Mouse (Mus musculus): ENCODE results near the gene Olfr70. TPM values are rescaled to one million over a fixed set of nuclear protein-coding genes. Genes with fewer than 3 reads are reported as not detected.

The Olfr70 gene
- polyA plus RNA-seq, 1 experiment from 2014 or later, result not detected

DNA sequence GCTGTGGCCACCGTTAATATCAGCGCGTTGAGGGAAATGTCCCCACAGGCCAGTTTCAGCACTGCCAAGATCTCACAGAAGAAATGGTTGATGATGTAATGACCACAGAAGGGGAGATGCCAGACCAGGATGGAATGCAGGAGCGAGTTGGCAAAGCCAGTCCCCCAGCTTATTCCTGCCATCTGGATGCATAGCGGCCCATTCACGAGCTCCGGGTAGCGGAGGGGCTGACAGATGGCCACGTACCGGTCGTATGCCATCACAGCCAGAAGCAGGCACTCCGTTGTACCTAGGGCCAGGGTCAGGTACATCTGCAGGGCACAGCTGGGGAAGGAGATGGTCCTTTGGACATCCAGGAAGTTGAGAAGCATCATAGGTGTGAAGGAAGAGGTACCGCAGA, 4.0 kb downstream of the Olfr70 start:
- Histone ChIP-seq H3K36me3 (no peaks in the 10 kb centered on the region), H3K27ac (no peak overlapping the region), H3K4me3 (no peak overlapping the region), H3K4me1 (peaks cover 32% of the 10 kb centered on the region), H3K9me3 (no peaks in the 10 kb centered on the region), H3K27me3 (ENCODE audit: insufficient read depth, poor library complexity, severe bottlenecking) (no peaks in the 10 kb centered on the region)
- WGBS, result 89% methylated on average over 13 of the region's 13 CpGs
- DNase-seq (ENCODE audit: low spot score), result no peak

- Histone ChIP-seq H3K27ac (peak overlapping the region; percentile 73), H3K4me3 (no peak overlapping the region), H3K4me1 (peaks cover 32% of the 10 kb centered on the region), H3K36me3 (0 out of 2 replicates have a peak, but pooled peaks cover under 1% of the 10 kb centered on the region), H3K27me3 (ENCODE audit: insufficient read depth, poor library complexity, severe bottlenecking) (peaks cover 6% of the 10 kb centered on the region; the same call in 1 of the 2 replicates), H3K9me3 (no peaks in the 10 kb centered on the region)
- WGBS, result 20% methylated on average over 9 of the region's 9 CpGs
- no peak for DNase-seq (ENCODE audit: low spot score)
Observed at GRCm38 (mm10) chr4:43695249-43695671, 5.3 kb downstream of the Olfr70 start.

DNA sequence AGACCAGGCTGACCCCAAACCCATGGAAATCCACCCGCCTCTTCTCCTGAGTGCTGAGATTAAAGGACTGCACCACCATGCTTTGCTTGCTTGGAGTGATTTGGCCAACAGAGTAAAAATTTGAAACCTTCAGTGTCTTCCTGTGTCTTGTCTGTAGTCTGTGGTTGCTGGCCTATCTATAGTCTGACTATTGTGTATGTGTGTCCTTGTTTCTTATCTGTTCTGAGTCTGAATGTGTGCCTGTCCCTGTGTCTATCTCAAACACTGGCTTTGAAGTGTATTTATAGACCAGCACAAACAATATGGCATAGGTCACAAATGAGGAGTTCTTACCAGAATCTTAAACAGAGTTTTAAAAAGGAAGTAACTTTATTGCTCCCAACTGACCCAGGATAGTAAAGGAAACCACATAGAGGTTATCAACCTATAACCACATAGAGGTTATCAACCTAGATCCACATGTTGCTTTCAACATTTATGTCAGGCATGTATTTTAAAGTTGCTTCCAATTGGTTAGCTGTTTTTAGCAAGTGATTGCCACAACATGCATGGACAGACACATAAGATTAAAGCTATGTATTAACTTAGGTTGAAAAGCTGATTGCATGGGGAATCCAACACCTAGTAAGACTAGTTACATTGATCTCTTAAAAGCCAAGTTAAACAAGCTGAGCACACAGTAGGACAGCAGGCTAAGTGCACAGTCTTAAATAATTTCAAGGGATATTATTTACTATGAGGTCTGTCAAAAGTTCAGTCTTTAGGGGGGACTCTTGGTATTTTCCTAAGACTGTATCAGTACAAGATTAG, 6.0 kb downstream of the Olfr70 start:
- Histone ChIP-seq H3K4me3 (no peak overlapping the region), H3K36me3 (0 out of 2 replicates have a peak, but pooled peaks cover 6% of the 10 kb centered on the region), H3K9me3 (no peaks in the 10 kb centered on the region), H3K27me3 (ENCODE audit: insufficient read depth, poor library complexity, severe bottlenecking) (peaks cover 12% of the 10 kb centered on the region), H3K27ac (peak overlapping the region; percentile 73), H3K4me1 (peaks cover 32% of the 10 kb centered on the region)
- DNase-seq (ENCODE audit: low spot score), result no peak
- 70% methylated on average over 1 of the region's 1 CpGs for WGBS

GRCm38 (mm10) chr4:43693806-43694241, 6.8 kb downstream of the Olfr70 start:
- Histone ChIP-seq H3K36me3 (0 out of 2 replicates have a peak, but pooled peaks cover 8% of the 10 kb centered on the region), H3K27ac (no peak overlapping the region), H3K4me1 (peaks cover 32% of the 10 kb centered on the region), H3K4me3 (no peak overlapping the region), H3K9me3 (no peaks in the 10 kb centered on the region), H3K27me3 (ENCODE audit: insufficient read depth, poor library complexity, severe bottlenecking) (peaks cover 15% of the 10 kb centered on the region)
- no peak for DNase-seq (ENCODE audit: low spot score)
- WGBS, result 47% methylated on average over 5 of the region's 5 CpGs

GRCm38 (mm10) chr4:43691026-43691425, 9.6 kb downstream of the Olfr70 start:
- WGBS, result 68% methylated on average over 5 of the region's 5 CpGs
- no peak for DNase-seq (ENCODE audit: low spot score)
- peaks cover 15% of the 10 kb centered on the region for H3K27me3 ChIP-seq (ENCODE audit: insufficient read depth, poor library complexity, severe bottlenecking)
- peaks cover 26% of the 10 kb centered on the region for H3K4me1 ChIP-seq
- H3K4me3 ChIP-seq, result no peak overlapping the region
- H3K27ac ChIP-seq, result no peak overlapping the region
- H3K9me3 ChIP-seq, result no peaks in the 10 kb centered on the region
- H3K36me3 ChIP-seq, result peaks cover 15% of the 10 kb centered on the region; the same call in 1 of the 2 replicates

GRCm38 (mm10) chr4:43690021-43690420, 10.6 kb downstream of the Olfr70 start:
- Histone ChIP-seq H3K4me3 (no peak overlapping the region), H3K27me3 (ENCODE audit: insufficient read depth, poor library complexity, severe bottlenecking) (peaks cover 15% of the 10 kb centered on the region), H3K9me3 (no peaks in the 10 kb centered on the region), H3K4me1 (peaks cover 19% of the 10 kb centered on the region), H3K36me3 (peaks cover 25% of the 10 kb centered on the region), H3K27ac (no peak overlapping the region)
- 93% methylated on average over 17 of the region's 17 CpGs for WGBS
- DNase-seq (ENCODE audit: low spot score), result no peak

DNA sequence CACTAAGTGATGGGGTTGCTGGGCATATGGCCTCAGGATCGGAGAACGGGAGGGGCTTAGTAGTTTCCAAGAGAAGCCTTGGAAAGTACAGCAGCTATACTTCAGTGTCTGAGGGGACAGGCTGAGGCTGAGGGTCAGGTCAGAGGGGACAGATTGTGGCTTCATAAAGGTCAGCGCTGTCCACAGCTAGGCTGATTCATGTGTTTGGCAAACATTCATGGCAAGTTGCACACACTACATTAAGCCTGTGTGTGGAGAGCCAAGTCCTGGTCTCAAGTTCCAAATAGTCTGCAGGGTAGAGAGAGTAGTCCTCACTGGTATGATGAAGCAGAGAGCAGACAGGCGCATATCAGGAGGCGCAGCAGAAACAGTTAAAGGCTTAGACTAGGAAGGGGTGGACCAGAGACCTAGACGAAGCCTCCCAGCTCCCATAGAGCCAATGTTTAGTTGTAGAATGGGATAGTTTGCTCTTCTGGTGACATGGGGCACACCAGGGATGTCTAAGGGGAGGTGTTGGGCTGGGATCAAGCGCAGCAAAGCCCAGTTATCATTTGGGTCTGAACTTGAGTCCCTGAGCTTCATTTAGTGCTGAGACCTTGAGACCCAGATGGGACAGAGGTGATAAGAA, 21.1 kb downstream of the Olfr70 start:
- Histone ChIP-seq H3K27ac (no peak overlapping the region), H3K36me3 (peaks cover 27% of the 10 kb centered on the region)
- 84% methylated on average over 7 of the region's 7 CpGs for WGBS

GRCm38 (mm10) chr4:43678541-43678940, 22.1 kb downstream of the Olfr70 start:
- WGBS, result 86% methylated on average over 6 of the region's 6 CpGs
- Histone ChIP-seq H3K9me3 (no peaks in the 10 kb centered on the region), H3K4me1 (peaks cover 14% of the 10 kb centered on the region), H3K36me3 (peaks cover 30% of the 10 kb centered on the region), H3K27ac (no peak overlapping the region), H3K27me3 (ENCODE audit: insufficient read depth, poor library complexity, severe bottlenecking) (no peaks in the 10 kb centered on the region), H3K4me3 (no peak overlapping the region)
- DNase-seq (ENCODE audit: low spot score), result no peak

More for the DNA sequence above, 21.1 kb downstream of the Olfr70 start:
- Histone ChIP-seq H3K9me3 (no peaks in the 10 kb centered on the region), H3K4me3 (no peak overlapping the region), H3K27me3 (ENCODE audit: insufficient read depth, poor library complexity, severe bottlenecking) (no peaks in the 10 kb centered on the region), H3K4me1 (peaks cover 8% of the 10 kb centered on the region)
- no peak for DNase-seq (ENCODE audit: low spot score)

DNA sequence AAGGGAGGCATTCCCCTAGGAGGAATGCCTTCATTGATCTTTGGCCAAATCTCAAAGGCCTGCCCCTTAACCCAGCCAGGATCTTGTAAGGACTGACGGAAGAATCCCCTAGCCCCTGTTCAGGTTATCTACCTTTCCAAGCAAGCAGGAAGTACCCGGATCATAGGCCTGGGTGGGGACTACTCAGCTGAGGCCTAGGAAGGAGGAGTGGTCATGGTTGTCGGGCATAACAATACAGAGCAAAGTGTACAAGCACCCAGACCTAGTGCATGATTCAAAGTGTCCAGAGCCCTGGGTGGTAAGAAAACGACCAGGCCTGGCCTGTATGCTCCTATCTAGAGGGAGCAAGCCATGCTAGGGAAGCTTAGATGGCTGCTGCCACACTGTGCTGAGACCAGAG, 25.0 kb downstream of the Olfr70 start:
- Histone ChIP-seq H3K27me3 (ENCODE audit: insufficient read depth, poor library complexity, severe bottlenecking) (peaks cover 6% of the 10 kb centered on the region; the same call in 1 of the 2 replicates), H3K27ac (no peak overlapping the region), H3K9me3 (no peaks in the 10 kb centered on the region), H3K4me3 (no peak overlapping the region), H3K4me1 (peaks cover 27% of the 10 kb centered on the region), H3K36me3 (peaks cover 25% of the 10 kb centered on the region)
- no peak for DNase-seq (ENCODE audit: low spot score)
- WGBS, result 71% methylated on average over 4 of the region's 4 CpGs

DNA sequence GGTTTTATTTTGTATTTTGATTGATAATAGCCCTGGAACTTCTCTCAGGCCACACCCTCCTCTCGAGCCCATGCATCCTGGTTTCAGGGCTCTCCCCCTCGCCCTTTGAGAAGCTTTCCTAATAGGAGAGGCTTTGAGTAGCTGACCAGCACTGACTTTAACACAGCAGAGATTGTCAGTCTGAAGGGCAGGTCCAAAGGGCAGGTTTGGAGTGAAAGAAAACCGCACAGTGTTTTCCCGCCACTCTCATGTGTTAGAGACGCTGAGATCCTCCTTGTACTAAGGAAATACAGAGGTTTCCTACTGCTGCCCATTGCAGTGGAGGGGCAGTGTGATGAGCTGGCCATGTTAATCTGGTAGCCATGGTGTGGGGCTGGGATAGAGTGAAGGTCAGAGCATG, 25.6 kb downstream of the Olfr70 start:
- Histone ChIP-seq H3K36me3 (peaks cover 25% of the 10 kb centered on the region), H3K4me3 (no peak overlapping the region), H3K27ac (no peak overlapping the region), H3K27me3 (ENCODE audit: insufficient read depth, poor library complexity, severe bottlenecking) (peaks cover 12% of the 10 kb centered on the region; the same call in 1 of the 2 replicates), H3K4me1 (peaks cover 31% of the 10 kb centered on the region), H3K9me3 (no peaks in the 10 kb centered on the region)
- no peak for DNase-seq (ENCODE audit: low spot score)
- WGBS, result 68% methylated on average over 5 of the region's 5 CpGs

GRCm38 (mm10) chr4:43673703-43674102, 26.9 kb downstream of the Olfr70 start:
- Histone ChIP-seq H3K27ac (no peak overlapping the region), H3K9me3 (no peaks in the 10 kb centered on the region), H3K27me3 (ENCODE audit: insufficient read depth, poor library complexity, severe bottlenecking) (peaks cover 15% of the 10 kb centered on the region; the same call in 1 of the 2 replicates), H3K4me1 (peaks cover 39% of the 10 kb centered on the region), H3K36me3 (peaks cover 25% of the 10 kb centered on the region), H3K4me3 (no peak overlapping the region)
- DNase-seq (ENCODE audit: low spot score), result no peak
- 75% methylated on average over 8 of the region's 8 CpGs for WGBS

DNA sequence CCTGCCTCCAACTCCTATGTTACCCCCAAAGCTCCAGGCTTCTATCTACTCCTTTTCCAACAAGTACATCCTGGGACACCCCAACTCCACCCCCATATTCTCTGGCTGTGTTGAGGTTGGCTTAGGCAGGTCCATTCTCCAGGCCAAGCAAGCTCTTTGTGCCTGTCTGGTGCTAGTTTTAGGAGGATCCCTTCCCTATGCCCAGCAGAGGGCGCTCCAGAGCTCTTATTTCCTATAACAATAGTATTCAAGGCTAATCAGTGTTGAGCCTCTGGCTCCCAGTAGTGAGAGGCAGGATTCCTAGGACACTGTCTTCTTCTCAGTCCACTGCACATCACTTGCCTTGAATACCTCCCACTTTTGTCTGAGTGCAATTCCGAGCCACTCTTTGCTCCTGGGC, 28.5 kb downstream of the Olfr70 start:
- H3K36me3 ChIP-seq, result peaks cover 20% of the 10 kb centered on the region; the same call in 1 of the 2 replicates
- WGBS, result 7% methylated on average over 2 of the region's 2 CpGs
- no peak overlapping the region for H3K27ac ChIP-seq
- H3K9me3 ChIP-seq, result no peaks in the 10 kb centered on the region
- H3K4me1 ChIP-seq, result peaks cover 42% of the 10 kb centered on the region
- DNase-seq (ENCODE audit: low spot score), result peak; percentile 91
- no peak overlapping the region for H3K4me3 ChIP-seq
- peaks cover 30% of the 10 kb centered on the region for H3K27me3 ChIP-seq (ENCODE audit: insufficient read depth, poor library complexity, severe bottlenecking)

- whole genome bisulfite sequencing, result under 1% methylated on average over 24 of the region's 25 CpGs
- no peak for DNase-seq (ENCODE audit: low spot score)
Observed at GRCm38 (mm10) chr4:43669428-43669794, 31.2 kb downstream of the Olfr70 start.

More at GRCm38 (mm10) chr4:43669428-43669794, 31.2 kb downstream of the Olfr70 start:
- Histone ChIP-seq H3K36me3 (peaks cover 2% of the 10 kb centered on the region; the same call in 1 of the 2 replicates), H3K27me3 (ENCODE audit: insufficient read depth, poor library complexity, severe bottlenecking) (peaks cover 54% of the 10 kb centered on the region), H3K27ac (peak overlapping the region; percentile 94), H3K4me3 (peak overlapping the region; percentile 77), H3K9me3 (no peaks in the 10 kb centered on the region), H3K4me1 (peaks cover 42% of the 10 kb centered on the region)

All from heart, embryonic 10.5 days (tissue).